Mouse (Mus musculus): ENCODE data around the gene Notch2. TPM values are rescaled to one million over a fixed set of nuclear protein-coding genes. Genes with fewer than 3 reads are reported as not detected.

Notch2 gene
- polyA plus RNA-seq, 1 experiment from 2014 or later = 15.6 TPM

DNA sequence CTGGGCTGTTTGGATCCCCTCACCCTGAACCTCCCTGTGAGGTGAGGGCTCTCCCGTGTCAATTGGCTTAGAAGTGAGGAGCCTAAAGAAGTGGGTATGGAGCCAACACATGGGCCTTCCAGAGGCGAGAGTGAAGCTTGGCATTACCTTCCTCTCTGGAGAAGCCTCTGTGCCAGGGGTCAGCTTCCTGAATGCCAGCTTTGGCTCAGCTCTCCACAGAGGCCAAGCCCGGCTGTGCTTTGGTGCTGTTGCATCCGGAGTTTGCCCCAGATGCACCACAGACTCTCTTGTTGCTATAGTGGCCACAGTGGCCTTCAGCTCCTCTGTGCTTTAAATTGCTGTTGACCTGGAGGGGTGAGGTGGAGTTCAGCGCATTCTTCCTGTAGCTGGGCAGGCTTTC, 76.4 kb downstream of the Notch2 start:
- Histone ChIP-seq H3K4me1 (replicated peaks) (peaks cover 49% of the 10 kb centered on the region), H3K27ac (no peak overlapping the region), H3K36me3 (peaks cover 23% of the 10 kb centered on the region), H3K9me3 (no peaks in the 10 kb centered on the region), H3K27me3 (ENCODE audit: insufficient read depth, poor library complexity, severe bottlenecking) (no peaks in the 10 kb centered on the region), H3K4me3 (no peak overlapping the region)
- no peak for DNase-seq (ENCODE audit: low spot score)
- 89% methylated on average over 5 of the region's 5 CpGs for WGBS

GRCm38 (mm10) chr3:98090129-98090528, 76.8 kb downstream of the Notch2 start:
- Histone ChIP-seq H3K9me3 (no peaks in the 10 kb centered on the region), H3K27ac (no peak overlapping the region), H3K4me1 (replicated peaks) (peaks cover 51% of the 10 kb centered on the region), H3K27me3 (ENCODE audit: insufficient read depth, poor library complexity, severe bottlenecking) (no peaks in the 10 kb centered on the region), H3K4me3 (no peak overlapping the region), H3K36me3 (peaks cover 23% of the 10 kb centered on the region)
- 76% methylated on average over 8 of the region's 8 CpGs for WGBS
- no peak for DNase-seq (ENCODE audit: low spot score)

DNA sequence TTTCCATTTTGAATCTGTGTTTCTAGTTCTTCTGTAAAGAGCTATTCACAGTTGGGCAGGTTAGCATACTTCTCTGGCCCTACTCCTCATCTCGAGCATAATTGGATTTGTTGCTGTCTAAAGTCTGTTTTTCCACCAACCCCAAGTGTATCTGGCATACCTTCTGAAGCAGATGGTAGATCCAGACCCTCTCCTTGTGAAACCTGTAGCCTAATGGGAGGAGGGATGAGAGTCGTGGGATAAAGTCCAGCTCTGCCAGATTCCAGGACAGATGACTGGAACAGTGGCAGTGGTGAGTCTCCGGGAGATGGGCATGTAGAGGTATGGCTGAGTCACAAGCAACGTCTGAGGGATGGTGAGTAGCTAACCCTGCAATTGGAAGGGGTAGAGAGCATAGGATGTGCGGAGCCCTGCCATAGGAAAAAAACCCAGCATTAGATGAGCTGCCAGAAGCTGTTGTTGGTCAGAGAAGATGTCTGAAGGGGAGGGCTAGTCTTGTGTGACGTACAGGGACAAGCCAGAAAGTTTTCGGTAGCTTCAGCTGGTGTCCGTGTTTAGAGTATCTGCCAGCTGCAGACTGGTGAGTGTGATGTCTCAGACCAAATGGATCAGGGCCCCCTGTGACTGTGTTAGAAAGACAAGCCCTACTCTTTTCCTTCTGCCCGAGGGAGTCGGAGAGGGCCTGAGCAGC, 79.5 kb downstream of the Notch2 start:
- DNase-seq (ENCODE audit: low spot score) = no peak
- 83% methylated on average over 10 of the region's 10 CpGs for WGBS
- Histone ChIP-seq H3K36me3 (peaks cover 22% of the 10 kb centered on the region), H3K4me3 (no peak overlapping the region), H3K27me3 (ENCODE audit: insufficient read depth, poor library complexity, severe bottlenecking) (no peaks in the 10 kb centered on the region), H3K4me1 (replicated peaks) (peaks cover 34% of the 10 kb centered on the region), H3K27ac (peak overlapping the region; percentile 1; the same call in 1 of the 2 replicates), H3K9me3 (no peaks in the 10 kb centered on the region)

- DNase-seq (ENCODE audit: low spot score) = peak; percentile 22
- WGBS = 38% methylated on average over 5 of the region's 5 CpGs
- peaks cover 34% of the 10 kb centered on the region for H3K4me1 ChIP-seq (replicated peaks)
- H3K27ac ChIP-seq = no peak overlapping the region
- no peaks in the 10 kb centered on the region for H3K27me3 ChIP-seq (ENCODE audit: insufficient read depth, poor library complexity, severe bottlenecking)
- H3K4me3 ChIP-seq = no peak overlapping the region
- H3K9me3 ChIP-seq = no peaks in the 10 kb centered on the region
- H3K36me3 ChIP-seq = peaks cover 27% of the 10 kb centered on the region
Measured at GRCm38 (mm10) chr3:98093954-98094353, 80.6 kb downstream of the Notch2 start.

- no peak for DNase-seq (ENCODE audit: low spot score)
- peak overlapping the region; percentile 67 for H3K27ac ChIP-seq
- 86% methylated on average over 17 of the region's 17 CpGs for WGBS
- H3K27me3 ChIP-seq (ENCODE audit: insufficient read depth, poor library complexity, severe bottlenecking) = no peaks in the 10 kb centered on the region
- H3K4me1 ChIP-seq (replicated peaks) = peaks cover 31% of the 10 kb centered on the region
- H3K4me3 ChIP-seq = no peak overlapping the region
- peaks cover 37% of the 10 kb centered on the region for H3K36me3 ChIP-seq
- H3K9me3 ChIP-seq = no peaks in the 10 kb centered on the region
Measured at GRCm38 (mm10) chr3:98094629-98095583, 81.6 kb downstream of the Notch2 start.

GRCm38 (mm10) chr3:98096981-98097380, 83.7 kb downstream of the Notch2 start:
- H3K4me3 ChIP-seq = no peak overlapping the region
- no peaks in the 10 kb centered on the region for H3K27me3 ChIP-seq (ENCODE audit: insufficient read depth, poor library complexity, severe bottlenecking)
- H3K27ac ChIP-seq = no peak overlapping the region
- peaks cover 28% of the 10 kb centered on the region for H3K4me1 ChIP-seq (replicated peaks)
- H3K36me3 ChIP-seq = peaks cover 52% of the 10 kb centered on the region
- no peaks in the 10 kb centered on the region for H3K9me3 ChIP-seq
- no peak for DNase-seq (ENCODE audit: low spot score)
- WGBS = 94% methylated on average over 7 of the region's 7 CpGs

GRCm38 (mm10) chr3:98098676-98099075, 85.3 kb downstream of the Notch2 start:
- 90% methylated on average over 5 of the region's 5 CpGs for WGBS
- H3K27ac ChIP-seq = no peak overlapping the region

GRCm38 (mm10) chr3:98099287-98099686, 86.0 kb downstream of the Notch2 start:
- Histone ChIP-seq H3K9me3 (peaks cover 13% of the 10 kb centered on the region), H3K36me3 (peaks cover 75% of the 10 kb centered on the region)
- 88% methylated on average over 10 of the region's 10 CpGs for WGBS

More at GRCm38 (mm10) chr3:98098676-98099075, 85.3 kb downstream of the Notch2 start:
- H3K27me3 ChIP-seq (ENCODE audit: insufficient read depth, poor library complexity, severe bottlenecking) = peaks cover 5% of the 10 kb centered on the region
- H3K4me1 ChIP-seq (replicated peaks) = peaks cover 17% of the 10 kb centered on the region
- no peak overlapping the region for H3K4me3 ChIP-seq
- no peak for DNase-seq (ENCODE audit: low spot score)
- H3K36me3 ChIP-seq = peaks cover 69% of the 10 kb centered on the region
- peaks cover 13% of the 10 kb centered on the region for H3K9me3 ChIP-seq

GRCm38 (mm10) chr3:98101541-98101940, 88.2 kb downstream of the Notch2 start:
- peaks cover 96% of the 10 kb centered on the region for H3K36me3 ChIP-seq
- peaks cover 5% of the 10 kb centered on the region for H3K27me3 ChIP-seq (ENCODE audit: insufficient read depth, poor library complexity, severe bottlenecking)
- no peak overlapping the region for H3K4me3 ChIP-seq
- peak; percentile 19 for DNase-seq (ENCODE audit: low spot score)
- H3K27ac ChIP-seq = no peak overlapping the region
- peaks cover 31% of the 10 kb centered on the region for H3K4me1 ChIP-seq (replicated peaks)
- WGBS = 78% methylated on average over 10 of the region's 10 CpGs
- peaks cover 13% of the 10 kb centered on the region for H3K9me3 ChIP-seq

More at GRCm38 (mm10) chr3:98099287-98099686, 86.0 kb downstream of the Notch2 start:
- peaks cover 16% of the 10 kb centered on the region for H3K4me1 ChIP-seq (replicated peaks)
- DNase-seq (ENCODE audit: low spot score) = no peak
- H3K4me3 ChIP-seq = no peak overlapping the region
- no peak overlapping the region for H3K27ac ChIP-seq
- peaks cover 5% of the 10 kb centered on the region for H3K27me3 ChIP-seq (ENCODE audit: insufficient read depth, poor library complexity, severe bottlenecking)

- DNase-seq (ENCODE audit: low spot score) = peak; percentile 34
- H3K9me3 ChIP-seq = peaks cover 13% of the 10 kb centered on the region
- peaks cover 95% of the 10 kb centered on the region for H3K36me3 ChIP-seq
- peaks cover 15% of the 10 kb centered on the region for H3K27me3 ChIP-seq (ENCODE audit: insufficient read depth, poor library complexity, severe bottlenecking)
- 48% methylated on average over 9 of the region's 9 CpGs for WGBS
- peak overlapping the region; percentile 66 for H3K27ac ChIP-seq
- peaks cover 35% of the 10 kb centered on the region for H3K4me1 ChIP-seq (replicated peaks)
- H3K4me3 ChIP-seq = no peak overlapping the region
Measured at GRCm38 (mm10) chr3:98104851-98105471, 91.6 kb downstream of the Notch2 start.

DNA sequence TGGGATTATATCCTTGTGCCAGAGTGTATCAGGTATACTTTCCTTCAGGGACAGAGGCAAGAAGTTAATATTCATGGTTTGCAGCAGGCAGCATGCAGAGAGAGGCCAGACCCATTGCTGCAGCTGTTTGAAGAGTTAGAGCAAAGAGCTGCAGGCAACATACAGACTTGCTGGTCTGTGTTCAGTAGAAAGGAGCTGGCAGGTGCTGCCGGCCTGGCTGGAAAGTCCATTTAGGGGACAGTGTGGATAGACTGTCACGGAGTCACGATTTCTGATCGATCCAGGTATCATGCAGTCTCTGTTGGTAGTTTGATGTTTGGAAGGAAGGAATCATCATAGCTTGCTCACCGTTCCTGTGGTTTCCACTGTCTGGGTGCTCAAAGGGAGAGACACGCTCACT, 92.2 kb downstream of the Notch2 start:
- no peak overlapping the region for H3K4me3 ChIP-seq
- no peak for DNase-seq (ENCODE audit: low spot score)
- WGBS = 84% methylated on average over 6 of the region's 6 CpGs
- H3K27ac ChIP-seq = peak overlapping the region; percentile 57
- H3K9me3 ChIP-seq = peaks cover 13% of the 10 kb centered on the region
- peaks cover 15% of the 10 kb centered on the region for H3K27me3 ChIP-seq (ENCODE audit: insufficient read depth, poor library complexity, severe bottlenecking)
- H3K4me1 ChIP-seq (replicated peaks) = peaks cover 35% of the 10 kb centered on the region
- peaks cover 90% of the 10 kb centered on the region for H3K36me3 ChIP-seq

- peaks cover 33% of the 10 kb centered on the region for H3K4me1 ChIP-seq (replicated peaks)
- peaks cover 89% of the 10 kb centered on the region for H3K36me3 ChIP-seq
- H3K27ac ChIP-seq = peak overlapping the region; percentile 57; the same call in 1 of the 2 replicates
- H3K9me3 ChIP-seq = peaks cover 13% of the 10 kb centered on the region
- peaks cover 15% of the 10 kb centered on the region for H3K27me3 ChIP-seq (ENCODE audit: insufficient read depth, poor library complexity, severe bottlenecking)
- 79% methylated on average over 4 of the region's 4 CpGs for WGBS
- no peak for DNase-seq (ENCODE audit: low spot score)
- no peak overlapping the region for H3K4me3 ChIP-seq
Measured at GRCm38 (mm10) chr3:98106115-98106514, 92.8 kb downstream of the Notch2 start.

All from hindbrain, embryonic 10.5 days (tissue).